Mouse (Mus musculus) retina, embryonic 14.5 days (tissue): ENCODE measurements at regions not wholly inside any gene's neighbourhood (a gene's known extent, or its start where the extent isn't known, plus 50 kb on each side); places are given as distances from the start of the nearest gene placed in this dataset.

ENCODE experiments used
- DNase-seq: peaks from one replicate; pipeline ENCODE4 v3.0.0-alpha.2; 2015; ENCODE audit warnings: low spot score

DNA sequence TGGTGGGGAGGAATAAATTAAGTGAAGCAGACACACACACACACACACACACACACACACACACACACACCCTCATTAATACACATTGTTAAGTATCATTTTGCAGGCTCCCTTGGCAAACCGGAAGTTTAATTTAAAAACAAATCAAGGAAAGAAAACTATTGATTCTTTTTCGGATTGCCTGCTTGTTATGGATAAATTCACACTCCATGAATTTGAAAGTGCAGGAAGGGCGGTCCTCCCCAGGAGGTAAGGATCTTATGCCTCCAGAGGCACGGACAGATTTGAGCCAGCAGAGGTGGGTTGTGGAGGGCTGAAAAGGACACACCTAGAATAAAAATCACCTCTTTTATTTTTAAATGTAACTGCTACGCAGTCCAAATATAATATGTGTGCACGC lies 156.2 kb upstream of the Gm15217 start:
- no peak for DNase-seq

- DNase-seq: no peak
Measured at GRCm38 (mm10) chr14:46224421-46224950, 154.7 kb upstream of the Gm15217 start.

DNA sequence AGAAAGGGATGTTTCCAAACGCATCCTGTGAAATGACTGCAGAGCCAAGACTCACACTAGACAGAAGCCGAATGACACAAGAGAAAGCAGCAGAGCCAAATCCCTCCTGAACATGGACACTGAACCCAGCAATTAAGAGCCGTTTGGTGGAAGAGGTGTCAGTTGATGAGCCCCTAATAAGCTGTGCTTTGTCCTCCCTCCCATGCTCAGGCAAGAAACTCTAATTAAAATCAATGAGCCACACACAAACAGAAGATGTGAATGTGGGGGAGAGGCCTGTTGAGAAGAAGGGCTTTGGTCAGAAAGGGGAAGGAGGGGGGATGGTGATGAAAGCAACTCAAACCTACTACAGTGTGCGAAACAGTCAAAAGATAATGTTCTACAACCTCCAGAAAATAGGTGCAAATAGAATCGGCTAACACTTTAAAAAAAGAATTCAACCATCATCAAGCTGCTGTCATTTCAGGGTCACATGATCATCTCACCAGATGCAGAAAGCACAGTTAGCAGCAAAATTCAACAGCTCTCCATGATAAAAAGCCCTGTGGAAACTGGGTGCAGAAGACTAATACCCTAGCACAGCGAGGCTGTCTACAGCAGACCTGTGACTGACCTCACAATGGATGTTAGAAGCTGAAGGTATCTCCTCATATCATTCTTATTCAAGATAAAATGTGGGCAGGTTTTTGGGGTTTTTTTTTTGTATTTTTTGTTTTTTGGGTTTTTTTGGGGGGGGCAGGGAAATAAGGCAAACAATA lies 153.2 kb upstream of the Gm15217 start:
- peak; percentile 62 for DNase-seq

GRCm38 (mm10) chr14:46234040-46234439 lies 145.2 kb upstream of the Gm15217 start:
- no peak for DNase-seq

GRCm38 (mm10) chr14:46234835-46235234 lies 144.4 kb upstream of the Gm15217 start:
- no peak for DNase-seq

GRCm38 (mm10) chr14:46240046-46240800 lies 139.0 kb upstream of the Gm15217 start:
- no peak for DNase-seq

GRCm38 (mm10) chr14:46240896-46241295 lies 138.3 kb upstream of the Gm15217 start:
- no peak for DNase-seq

- DNase-seq: peak; percentile 5
Measured at GRCm38 (mm10) chr14:46247491-46248484, 131.4 kb upstream of the Gm15217 start.

GRCm38 (mm10) chr14:46249141-46249540 lies 130.1 kb upstream of the Gm15217 start:
- no peak for DNase-seq

GRCm38 (mm10) chr14:46255261-46255660 lies 124.0 kb upstream of the Gm15217 start:
- no peak for DNase-seq

GRCm38 (mm10) chr14:46256336-46256735 lies 122.9 kb upstream of the Gm15217 start:
- peak; percentile 5 for DNase-seq

DNA sequence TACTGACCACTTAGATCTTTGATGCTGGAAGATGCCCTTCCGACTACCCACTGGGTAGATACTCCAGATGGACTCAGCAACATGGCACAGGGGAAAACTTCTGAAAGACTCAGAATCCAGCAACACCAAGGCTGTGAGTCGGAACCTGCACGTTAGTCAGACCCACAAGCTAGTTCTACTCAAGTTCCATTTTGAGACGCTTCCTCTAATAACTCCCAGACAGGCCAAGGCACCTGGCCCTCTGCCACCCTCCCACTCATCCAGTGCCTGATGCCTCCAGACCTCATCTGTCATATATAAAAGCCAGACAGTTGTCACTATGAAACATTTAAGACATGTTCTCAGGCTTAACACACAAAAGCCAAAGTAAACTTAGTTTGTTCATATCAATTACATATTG lies 121.9 kb upstream of the Gm15217 start:
- no peak for DNase-seq

- DNase-seq: no peak
Measured at GRCm38 (mm10) chr14:46258551-46258950, 120.7 kb upstream of the Gm15217 start.

DNA sequence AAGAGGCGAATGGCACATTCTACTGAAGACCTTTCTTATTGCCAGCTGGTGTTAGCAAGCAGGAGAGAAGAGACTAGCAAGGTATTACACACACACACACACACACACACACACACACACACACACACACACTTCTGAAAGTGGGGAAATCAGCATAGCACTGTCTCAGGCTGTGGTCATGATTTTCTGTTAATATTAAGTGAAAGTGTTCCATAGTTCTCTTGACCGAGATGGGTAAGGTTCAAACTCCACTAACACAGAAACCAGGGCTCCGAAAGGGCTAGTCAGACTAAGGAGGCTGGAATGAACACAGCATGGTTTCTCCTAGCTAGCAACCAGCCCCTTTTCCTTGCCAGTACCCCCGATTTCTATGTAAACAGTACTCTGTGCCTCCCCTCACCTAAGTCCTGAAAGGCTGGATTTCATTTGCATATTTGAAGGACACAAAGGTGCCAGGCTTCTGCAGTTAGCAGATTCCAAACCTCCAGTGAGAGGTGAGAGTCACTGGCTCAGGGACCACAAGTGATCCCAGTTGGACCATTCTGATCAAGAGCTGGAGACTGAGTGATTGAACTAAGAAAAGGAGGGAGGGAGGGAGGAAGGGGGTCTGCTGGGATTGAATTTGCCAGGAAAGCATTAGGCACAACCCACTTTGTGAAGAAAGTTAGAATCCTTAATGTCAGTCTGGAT lies 118.8 kb upstream of the Gm15217 start:
- DNase-seq: no peak

DNA sequence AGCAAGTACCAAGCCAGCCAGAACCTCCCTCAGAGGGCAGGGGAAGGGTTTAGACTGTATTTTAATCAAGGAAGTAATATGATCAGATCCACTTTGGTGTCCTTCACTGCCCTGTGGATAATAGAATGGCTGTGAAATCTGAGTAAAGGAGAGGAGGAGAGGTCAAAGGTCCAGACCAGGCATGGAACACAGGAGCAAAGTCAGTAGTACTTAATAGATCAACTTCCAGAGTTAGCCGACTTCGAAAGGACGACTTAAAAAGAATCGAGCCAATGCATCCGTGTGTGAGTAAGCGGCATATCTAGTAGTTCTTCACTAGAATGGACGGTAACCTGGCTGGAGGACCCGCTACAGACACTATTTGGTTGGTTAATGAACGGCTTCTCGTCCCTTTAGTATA lies 103.8 kb upstream of the Gm15217 start:
- no peak for DNase-seq

DNA sequence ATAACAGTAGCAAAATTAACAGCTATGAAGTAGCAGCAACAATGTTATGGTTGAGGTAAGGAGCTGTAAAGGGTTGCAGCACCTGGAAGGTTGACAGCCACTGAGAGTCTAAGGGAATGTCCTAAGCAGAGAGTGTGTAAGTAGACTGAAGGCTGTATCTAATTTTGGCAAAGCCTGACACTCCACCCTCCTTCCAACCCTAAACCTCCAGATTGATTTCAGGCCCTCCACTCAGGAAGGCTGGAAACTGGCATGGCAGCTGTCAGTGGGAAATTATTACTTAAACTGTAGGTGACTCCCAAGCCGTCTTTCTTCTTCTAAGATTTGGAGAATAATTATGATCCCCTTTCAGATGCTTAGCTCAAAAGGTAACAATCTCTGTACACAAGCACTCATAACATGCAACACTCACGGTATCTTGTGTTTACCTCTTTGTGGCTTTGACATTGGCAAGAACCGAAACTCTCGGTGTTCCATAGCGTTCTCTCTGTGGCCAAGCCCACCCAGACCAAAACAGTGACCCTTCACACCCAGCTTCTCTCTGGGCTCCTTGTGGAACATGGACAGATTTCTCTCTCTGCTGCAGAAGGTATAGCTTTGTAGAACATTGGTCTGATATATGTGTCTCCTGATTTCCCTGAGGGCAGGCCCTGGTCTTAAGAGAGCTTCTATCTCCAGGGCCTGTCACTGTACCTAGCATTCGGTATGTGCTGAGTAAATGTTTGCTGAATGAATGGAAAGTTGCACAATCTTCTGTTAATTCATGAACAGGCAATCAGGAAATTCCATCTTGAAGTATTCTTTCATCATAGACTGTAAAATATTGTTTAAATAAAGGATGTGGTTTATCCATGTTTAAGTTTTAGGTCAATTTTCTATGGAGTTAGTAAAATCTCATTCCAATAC lies 102.0 kb upstream of the Gm15217 start:
- no peak for DNase-seq

DNA sequence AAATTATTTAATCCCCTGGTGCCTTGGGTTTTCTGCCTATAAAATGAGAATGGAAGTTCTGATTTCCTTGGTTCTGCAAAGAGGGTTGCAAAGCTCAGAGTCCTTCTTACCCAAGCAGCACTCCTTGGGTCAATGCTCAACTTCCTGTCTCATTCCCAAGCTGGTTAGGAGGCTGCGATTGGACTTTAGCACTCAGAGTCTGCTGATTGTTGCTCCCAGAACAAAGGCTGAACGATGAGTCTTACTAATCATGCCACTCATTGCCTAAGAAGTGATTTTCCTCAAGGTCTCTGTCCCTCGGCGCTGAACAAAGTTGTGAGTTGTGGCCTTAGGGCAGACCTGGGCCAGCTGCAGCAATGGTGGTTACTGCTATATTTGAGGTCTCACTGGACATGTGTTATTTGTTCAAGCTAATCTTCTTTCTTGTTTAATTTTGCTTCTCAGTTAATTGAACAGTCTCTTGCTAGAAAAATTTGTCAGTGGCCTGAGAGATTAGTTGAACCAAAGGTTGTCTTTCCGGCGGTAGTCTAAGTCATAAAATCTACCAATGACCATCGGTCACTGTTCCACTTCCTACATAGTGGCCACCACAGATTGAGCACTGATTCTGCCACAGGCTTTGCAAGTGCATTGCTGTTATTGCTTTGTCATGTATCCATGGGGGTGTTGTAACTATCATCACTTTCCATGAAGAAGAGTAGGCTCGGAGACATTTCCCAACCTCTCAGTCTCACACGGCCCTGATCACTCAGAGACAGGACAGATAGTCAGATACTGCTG lies 101.2 kb upstream of the Gm15217 start:
- DNase-seq: no peak

- no peak for DNase-seq
Measured at GRCm38 (mm10) chr14:46292398-46292797, 86.8 kb upstream of the Gm15217 start.

DNA sequence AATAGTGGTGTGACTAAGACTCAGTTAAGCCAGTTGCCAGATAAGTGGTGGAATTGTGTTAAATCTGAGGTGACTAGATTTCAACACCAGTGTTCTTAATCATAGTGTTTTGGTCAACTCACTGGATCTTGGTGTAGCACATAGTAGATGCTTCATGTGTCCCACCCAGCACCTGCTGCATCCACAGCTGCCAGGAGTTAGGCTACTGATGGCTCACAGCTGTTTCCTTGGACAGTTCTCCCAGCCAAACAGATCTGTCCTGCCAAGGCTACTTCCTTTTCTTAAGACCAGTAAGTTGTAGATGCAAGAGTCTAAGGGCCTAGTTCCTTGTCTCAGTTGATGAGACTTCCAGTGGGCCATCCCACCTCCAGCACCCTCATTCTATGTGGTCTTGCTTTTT lies 82.9 kb upstream of the Gm15217 start:
- no peak for DNase-seq

GRCm38 (mm10) chr14:46300546-46300945 lies 78.7 kb upstream of the Gm15217 start:
- no peak for DNase-seq
